Mouse (Mus musculus): Measurements from ENCODE around the gene B4galt2.

DNA sequence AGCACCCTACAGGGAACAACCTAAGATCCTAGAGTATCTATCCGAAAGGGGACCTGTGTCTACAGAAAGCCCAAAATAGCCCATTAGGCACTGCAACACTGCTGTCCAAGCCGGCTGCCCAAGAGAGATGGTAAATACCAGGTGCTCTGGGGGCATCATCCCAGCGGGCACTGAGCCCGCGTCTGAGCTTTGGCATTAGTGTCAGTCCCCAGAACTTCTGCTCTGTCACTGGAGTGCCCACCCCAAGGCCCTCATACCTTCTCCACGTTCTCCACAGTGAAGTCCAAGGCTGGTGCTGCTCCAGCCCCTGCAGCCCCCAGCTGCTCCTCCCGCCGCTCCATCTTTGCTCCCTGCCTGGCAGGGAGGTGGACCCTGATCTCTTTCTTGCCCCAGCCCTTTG, 30.7 kb upstream of the B4galt2 start:
- no peak for TF ChIP-seq POLR2A (IDR thresholded peaks at IDR 0.05; ENCODE audit: extremely low read depth, insufficient read depth, low read length)
- TF ChIP-seq CTCF (IDR thresholded peaks at IDR 0.05; ENCODE audit: extremely low read depth, insufficient read depth, low read length) = no peak

All from cortical plate, adult 2 months (tissue).